In genomic region chr11:46064767-46065166, GRCm38 (mm10) we compare ENCODE assay signal across 9 mouse cellular contexts. TPM values are rescaled to one million over a fixed set of nuclear protein-coding genes. Genes with fewer than 3 reads are reported as not detected.
DNase-seq lines count a peak whose midpoint lies in the region; ATAC-seq and TF ChIP-seq lines count a peak whose summit lies in the region.
"Had no signal": no experiment of that assay in that cellular context is flagged by ENCODE, and none has a peak within 500 bp of the region (broad histone marks: within the 10 kb centered on the region; RNA-seq: fewer than 3 reads in every experiment).

No protein-coding gene starts in this region.

- H3K9me3 ChIP-seq in neural tube, embryonic 13.5 days, result no peaks in the 10 kb centered on the region
- no peaks in the 10 kb centered on the region for H3K9me3 ChIP-seq in heart, embryonic 12.5 days (replicated peaks)
- no peaks in the 10 kb centered on the region for H3K9me3 ChIP-seq in kidney, postnatal 0 days (replicated peaks; ENCODE audit: low read length)
- H3K9me3 ChIP-seq in stomach, embryonic 15.5 days, result no peaks in the 10 kb centered on the region

- H3K27ac ChIP-seq in neural tube, embryonic 13.5 days (replicated peaks), result peak overlapping the region; percentile 59
- H3K27ac ChIP-seq in heart, embryonic 12.5 days (ENCODE audit: poor library complexity, severe bottlenecking), result peak overlapping the region; percentile 74
- peak overlapping the region; percentile 78 for H3K27ac ChIP-seq in kidney, postnatal 0 days
- peak overlapping the region; percentile 59 for H3K27ac ChIP-seq in stomach, embryonic 15.5 days
- H3K27ac ChIP-seq: liver, embryonic 14.5 days had no signal

- no peaks in the 10 kb centered on the region for H3K27me3 ChIP-seq in neural tube, embryonic 13.5 days
- no peaks in the 10 kb centered on the region for H3K27me3 ChIP-seq in heart, embryonic 12.5 days (replicated peaks)
- no peaks in the 10 kb centered on the region for H3K27me3 ChIP-seq in kidney, postnatal 0 days (ENCODE audit: insufficient read depth, low read length)
- H3K27me3 ChIP-seq in stomach, embryonic 15.5 days (replicated peaks), result no peaks in the 10 kb centered on the region

- peaks cover 40% of the 10 kb centered on the region for H3K4me1 ChIP-seq in neural tube, embryonic 13.5 days (replicated peaks)
- H3K4me1 ChIP-seq in heart, embryonic 12.5 days (replicated peaks), result peaks cover 85% of the 10 kb centered on the region
- H3K4me1 ChIP-seq in kidney, postnatal 0 days (replicated peaks; ENCODE audit: insufficient read depth, low read length), result peaks cover 12% of the 10 kb centered on the region
- H3K4me1 ChIP-seq in stomach, embryonic 15.5 days, result peaks cover 22% of the 10 kb centered on the region

- H3K4me2 ChIP-seq in neural tube, embryonic 13.5 days, result no peak overlapping the region
- H3K4me2 ChIP-seq in heart, embryonic 12.5 days, result peak overlapping the region; percentile 20; the same call in 1 of the 2 replicates
- H3K4me2 ChIP-seq in kidney, postnatal 0 days (ENCODE audit: low read length), result no peak overlapping the region
- H3K4me2 ChIP-seq in stomach, embryonic 15.5 days, result no peak overlapping the region

- H3K36me3 ChIP-seq in neural tube, embryonic 13.5 days, result peaks cover 33% of the 10 kb centered on the region
- H3K36me3 ChIP-seq in heart, embryonic 12.5 days, result peaks cover 53% of the 10 kb centered on the region
- no peaks in the 10 kb centered on the region for H3K36me3 ChIP-seq in kidney, postnatal 0 days (ENCODE audit: insufficient read depth, low read length)
- no peaks in the 10 kb centered on the region for H3K36me3 ChIP-seq in stomach, embryonic 15.5 days

- 65% methylated on average over 8 of the region's 8 CpGs for WGBS in neural tube, embryonic 13.5 days
- 50% methylated on average over 8 of the region's 8 CpGs for WGBS in heart, embryonic 12.5 days
- 19% methylated on average over 8 of the region's 8 CpGs for WGBS in kidney, postnatal 0 days
- WGBS in stomach, embryonic 15.5 days, result 43% methylated on average over 8 of the region's 8 CpGs

- no peak for DNase-seq in neural tube, embryonic 10.5 days (ENCODE audit: extremely low spot score, low spot score)
- peak; percentile 48 for DNase-seq in kidney, postnatal 0 days (ENCODE audit: low spot score)
- no peak for DNase-seq in urinary bladder, postnatal 25 days (ENCODE audit: low spot score)
- no peak for DNase-seq in thymus, postnatal 0 days (ENCODE audit: low spot score)
- DNase-seq in embryo, embryonic 10.5 days (ENCODE audit: low spot score), result no peak

- H3K4me3 ChIP-seq in neural tube, embryonic 13.5 days, result no peak overlapping the region
- H3K4me3 ChIP-seq in heart, embryonic 12.5 days, result no peak overlapping the region
- H3K4me3 ChIP-seq in kidney, postnatal 0 days (replicated peaks; ENCODE audit: low read depth, low read length), result no peak overlapping the region
- H3K4me3 ChIP-seq in stomach, embryonic 15.5 days (replicated peaks), result no peak overlapping the region

- no peak for TF ChIP-seq CTCF in kidney, postnatal 0 days (IDR thresholded peaks at IDR 0.05; ENCODE audit: low read depth)

- H3K9ac ChIP-seq in neural tube, embryonic 13.5 days, result no peak overlapping the region
- peak overlapping the region; percentile 6 for H3K9ac ChIP-seq in heart, embryonic 12.5 days
- H3K9ac ChIP-seq in kidney, postnatal 0 days (ENCODE audit: low read depth, low read length), result no peak overlapping the region
- no peak overlapping the region for H3K9ac ChIP-seq in stomach, embryonic 15.5 days
- H3K9ac ChIP-seq: liver, embryonic 14.5 days had no signal

- ATAC-seq in neural tube, embryonic 13.5 days (ENCODE audit: low read depth), result no peak
- ATAC-seq in heart, embryonic 12.5 days (ENCODE audit: insufficient number of reproducible peaks, low FRiP score), result peak; percentile 16; the same call in 1 of the 2 replicates
- peak; percentile 3; the same call in 1 of the 2 replicates for ATAC-seq in kidney, postnatal 0 days (replicated peaks; ENCODE audit: low FRiP score, low read depth)
- ATAC-seq in stomach, embryonic 15.5 days (ENCODE audit: insufficient read depth, low FRiP score, low read depth), result no peak

RNA-seq across cellular contexts. Expression of gene Adam19, which starts 9.0 kb away (rescaled TPM):
- polyA plus RNA-seq in neural tube, embryonic 13.5 days (2015; fragmentation: Nextera tagmentation; extraction: Ambion mirVana), result 19.2 and 19.8 TPM in 2 replicates
- 44.2 and 48.3 TPM in 2 replicates for polyA plus RNA-seq in heart, embryonic 12.5 days (2016; fragmentation: Nextera tagmentation; extraction: Ambion mirVana)
- 6.5 and 8.1 TPM in 2 replicates for polyA plus RNA-seq in kidney, postnatal 0 days (2015; fragmentation: Nextera tagmentation; extraction: Ambion mirVana)
- 17.1 and 20.4 TPM in 2 replicates for polyA plus RNA-seq in stomach, embryonic 15.5 days (2015; fragmentation: Nextera tagmentation; extraction: Ambion mirVana)
- polyA plus RNA-seq in thymus, postnatal 0 days (2015; fragmentation: Nextera tagmentation; extraction: Ambion mirVana), result 6.5 and 6.7 TPM in 2 replicates

RNA-seq across cellular contexts. Expression of gene Gm12166, which starts 12.6 kb away (rescaled TPM):
- polyA plus RNA-seq in neural tube, embryonic 13.5 days (2015; fragmentation: Nextera tagmentation; extraction: Ambion mirVana), result 6.6 and 7.2 TPM in 2 replicates
- 3.4 and 4.0 TPM in 2 replicates for polyA plus RNA-seq in heart, embryonic 12.5 days (2016; fragmentation: Nextera tagmentation; extraction: Ambion mirVana)
- polyA plus RNA-seq in kidney, postnatal 0 days (2015; fragmentation: Nextera tagmentation; extraction: Ambion mirVana), result 6.0 and 6.2 TPM in 2 replicates
- polyA plus RNA-seq in stomach, embryonic 15.5 days (2015; fragmentation: Nextera tagmentation; extraction: Ambion mirVana), result 5.5 and 11.1 TPM in 2 replicates
- polyA plus RNA-seq in thymus, postnatal 0 days (2015; fragmentation: Nextera tagmentation; extraction: Ambion mirVana), result 9.7 and 9.8 TPM in 2 replicates

Comparison
In these comparisons a context has a peak if more than half of its experiments do, and no peak if none do; other contexts are left out.
1. ATAC-seq: peak in heart, embryonic 12.5 days (single experiment) and kidney, postnatal 0 days (single experiment); none in neural tube, embryonic 13.5 days (single experiment) and stomach, embryonic 15.5 days (single experiment).
2. Peak in every context shown above with its lines, with median percentiles within 50 percentile points of each other: H3K27ac ChIP-seq.